Mouse (Mus musculus) cortical plate, adult 2 months (tissue): ENCODE measurements at regions not wholly inside any gene's neighbourhood (a gene's known extent, or its start where the extent isn't known, plus 50 kb on each side); places are given as distances from the start of the nearest gene placed in this dataset.

ENCODE experiments used
- CTCF ChIP-seq: fragments of 200-500 bp; IDR thresholded peaks from 2 replicates; pipeline ENCODE4 v1.5.1; 2011; ENCODE audit warnings: mild to moderate bottlenecking, control low read depth, low read length; ENCODE audit not compliant: insufficient read depth; ENCODE audit errors: extremely low read depth
- POLR2A ChIP-seq: fragments of 200-500 bp; IDR thresholded peaks from 2 replicates; pipeline ENCODE4 v1.6.1; 2011; ENCODE audit warnings: mild to moderate bottlenecking, low read length, control low read depth; ENCODE audit not compliant: insufficient read depth; ENCODE audit errors: extremely low read depth

GRCm38 (mm10) chr3:120648391-120648790, 523.1 kb downstream of the Rwdd3 start:
- TF ChIP-seq CTCF, result no peak
- TF ChIP-seq POLR2A, result no peak
